Mouse (Mus musculus): ENCODE data around the gene Oca2. TPM values are rescaled to one million over a fixed set of nuclear protein-coding genes. Genes with fewer than 3 reads are reported as not detected.

Oca2 gene
- total and polyA plus RNA-seq, 3 experiments = 0.38 TPM; not detected in 2

GRCm38 (mm10) chr7:56418182-56418836 is 178.7 kb downstream of the Oca2 start:
- Histone ChIP-seq H3K9ac (ENCODE audit: insufficient read depth, low read depth) (no peak overlapping the region), H3K27ac (ENCODE audit: insufficient read depth, low read depth) (no peak overlapping the region), H3K4me1 (ENCODE audit: control insufficient read depth in 1 of 2, insufficient read depth in 2 of 2) (no peaks in the 10 kb centered on the region), H3K4me2 (ENCODE audit: insufficient read depth, low read depth, poor library complexity, severe bottlenecking) (no peak overlapping the region), H3K4me3 (replicated peaks in 1 of 3; ENCODE audit: low read depth in 2 of 3, low read length in 2 of 3, poor library complexity in 1 of 3) (no peak overlapping the region), H3K36me3 (replicated peaks in 1 of 2; ENCODE audit: control insufficient read depth in 1 of 2, insufficient read depth in 1 of 2, low read length in 1 of 2) (no peaks in the 10 kb centered on the region), H3K27me3 (replicated peaks) (peaks cover 13% of the 10 kb centered on the region), H3K9me3 (replicated peaks; ENCODE audit: low read length) (no peaks in the 10 kb centered on the region), H3K79me2 (replicated peaks; ENCODE audit: control insufficient read depth, extremely low read depth, insufficient read depth, poor library complexity, severe bottlenecking) (no peaks in the 10 kb centered on the region)
- DNase-seq (ENCODE audit: extremely low read depth) = no peak
- dilution Hi-C loops (cut with MboI; ENCODE audit: extremely low pct_ligation_motif_present, extremely low pct_unique_long_range_greater_than_20kb, low sequenced_read_pairs) (no loop called here), in situ Hi-C loops (cut with MboI; ENCODE audit: low pct_ligation_motif_present, low pct_unique_long_range_greater_than_20kb, low sequenced_read_pairs) (no loop called here)
- TF ChIP-seq NRF1 (IDR thresholded peaks at IDR 0.05; ENCODE audit: low read depth, low read length) (no peak), JUN (IDR thresholded peaks at IDR 0.05; ENCODE audit: insufficient read depth, low read depth, low read length) (no peak), MAX (IDR thresholded peaks at IDR 0.05; ENCODE audit: low read length) (no peak), KAT2A (IDR thresholded peaks at IDR 0.05; ENCODE audit: insufficient replicate concordance, low read length) (no peak), EP300 (IDR thresholded peaks at IDR 0.05; ENCODE audit: low read length) (no peak), CTCF (conservative IDR thresholded peaks at IDR 0.05 in 1 of 2, IDR thresholded peaks at IDR 0.05 in 1 of 2; ENCODE audit: low read depth in 2 of 2, low read length in 2 of 2) (no peak)

GRCm38 (mm10) chr7:56419253-56419844 is 179.8 kb downstream of the Oca2 start:
- Histone ChIP-seq H3K4me1 (ENCODE audit: control insufficient read depth in 1 of 2, insufficient read depth in 2 of 2) (no peaks in the 10 kb centered on the region), H3K9me3 (replicated peaks; ENCODE audit: low read length) (no peaks in the 10 kb centered on the region), H3K4me2 (ENCODE audit: insufficient read depth, low read depth, poor library complexity, severe bottlenecking) (no peak overlapping the region), H3K9ac (ENCODE audit: insufficient read depth, low read depth) (no peak overlapping the region), H3K36me3 (replicated peaks in 1 of 2; ENCODE audit: control insufficient read depth in 1 of 2, insufficient read depth in 1 of 2, low read length in 1 of 2) (no peaks in the 10 kb centered on the region), H3K27me3 (replicated peaks) (peaks cover 22% of the 10 kb centered on the region), H3K79me2 (replicated peaks; ENCODE audit: control insufficient read depth, extremely low read depth, insufficient read depth, poor library complexity, severe bottlenecking) (no peaks in the 10 kb centered on the region), H3K4me3 (replicated peaks in 1 of 3; ENCODE audit: low read depth in 2 of 3, low read length in 2 of 3, poor library complexity in 1 of 3) (no peak overlapping the region), H3K27ac (ENCODE audit: insufficient read depth, low read depth) (no peak overlapping the region)
- TF ChIP-seq HCFC1 (IDR thresholded peaks at IDR 0.05; ENCODE audit: low read depth, low read length) = no peak
- no peak for TF ChIP-seq MEF2A (IDR thresholded peaks at IDR 0.05; ENCODE audit: borderline replicate concordance, low read depth, low read length)
- TF ChIP-seq RCOR1 (conservative IDR thresholded peaks at IDR 0.05; ENCODE audit: low read depth, low read length) = no peak
- no peak for TF ChIP-seq MAZ (IDR thresholded peaks at IDR 0.05; ENCODE audit: low read depth, low read length)
- no peak for TF ChIP-seq E2F4 (IDR thresholded peaks at IDR 0.05; ENCODE audit: insufficient replicate concordance, low read depth, low read length)
- TF ChIP-seq SIN3A (IDR thresholded peaks at IDR 0.05; ENCODE audit: low read length) = no peak
- no peak for TF ChIP-seq MXI1 (IDR thresholded peaks at IDR 0.05; ENCODE audit: low read depth, low read length)
- no peak for TF ChIP-seq TCF12 (IDR thresholded peaks at IDR 0.05; ENCODE audit: low read depth, low read length)
- TF ChIP-seq IRF4 (IDR thresholded peaks at IDR 0.05; ENCODE audit: low read depth, low read length) = no peak
- no peak for TF ChIP-seq UBTF (IDR thresholded peaks at IDR 0.05; ENCODE audit: low read depth, low read length)
- TF ChIP-seq KAT2A (IDR thresholded peaks at IDR 0.05; ENCODE audit: insufficient replicate concordance, low read length) = no peak
- DNase-seq (ENCODE audit: extremely low read depth) = no peak
- in situ Hi-C loops (cut with MboI; ENCODE audit: low pct_ligation_motif_present, low pct_unique_long_range_greater_than_20kb, low sequenced_read_pairs) (no loop called here), dilution Hi-C loops (cut with MboI; ENCODE audit: extremely low pct_ligation_motif_present, extremely low pct_unique_long_range_greater_than_20kb, low sequenced_read_pairs) (no loop called here)

Data from CH12.LX (cell line).